Mouse (Mus musculus) G1E (cell line): ENCODE results near the gene Dab1.

Source experiments
- CTCF ChIP-seq: IDR thresholded peaks from 2 replicates; pipeline ENCODE4 v1.5.1; 2012; ENCODE audit warnings: low read depth, low read length, inconsistent platforms, mixed read lengths
- GATA1 ChIP-seq: IDR thresholded peaks from 2 replicates; pipeline ENCODE4 v1.6.1; 2012; ENCODE audit warnings: borderline replicate concordance, low read length, inconsistent platforms, mixed read lengths
- POLR2AphosphoS5 ChIP-seq: IDR thresholded peaks from 2 replicates; pipeline ENCODE4 v1.6.1; 2012; ENCODE audit warnings: low read depth, low read length, inconsistent platforms; ENCODE audit not compliant: insufficient replicate concordance
- TAL1 ChIP-seq: conservative IDR thresholded peaks from 2 replicates; pipeline ENCODE4 v1.6.1; 2012; ENCODE audit warnings: low read depth, low read length, inconsistent platforms, mixed read lengths

DNA sequence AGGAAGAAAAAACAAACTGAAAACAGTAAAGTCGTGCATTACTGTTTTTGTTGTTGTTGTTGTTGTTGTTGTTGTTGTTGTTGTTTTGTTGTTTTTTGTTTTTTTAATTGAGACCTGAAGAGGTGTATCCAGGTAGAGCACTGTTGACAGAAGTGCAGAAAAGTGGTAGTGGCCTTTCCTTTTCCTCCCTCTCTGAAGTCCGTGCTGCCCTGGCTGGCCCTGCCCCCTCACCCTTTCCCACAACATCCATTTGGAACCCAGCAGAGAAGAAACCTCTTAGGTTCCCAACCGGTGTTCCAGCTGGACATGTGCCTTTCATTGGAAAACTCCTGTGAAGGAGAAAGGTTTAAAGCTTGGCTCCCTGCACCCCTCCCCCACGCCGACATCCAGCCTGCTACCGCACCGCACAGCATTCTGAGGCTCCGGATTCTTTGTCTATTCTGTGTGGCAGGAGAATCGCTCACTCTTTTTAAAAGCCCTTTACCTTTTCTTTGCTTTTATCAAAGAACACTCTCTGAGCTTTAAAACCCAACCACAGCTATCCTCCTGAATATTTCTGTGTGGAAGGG lies 334.6 kb downstream of the Dab1 start:
- TF ChIP-seq CTCF (no peak), TAL1 (no peak), POLR2AphosphoS5 (no peak), GATA1 (no peak)
